Mouse (Mus musculus) ES-Bruce4 (cell line): ENCODE data around the gene Dbnl.

Experiments used
- CTCF ChIP-seq: IDR thresholded peaks from one replicate; pipeline ENCODE4 v1.8.1; 2011; ENCODE audit warnings: low read depth, low read length
- POLR2A ChIP-seq: IDR thresholded peaks from one replicate; pipeline ENCODE4 v1.8.1; 2011; ENCODE audit warnings: low read length; ENCODE audit not compliant: insufficient read depth

- TF ChIP-seq POLR2A (no peak), CTCF (no peak)
These were observed 46.2 kb downstream of the Dbnl start for GRCm38 (mm10) chr11:5834506-5834905.
